Mouse (Mus musculus) kidney, adult 9 months (tissue): ENCODE results near the gene Brf1.

Experiments
- DNase-seq: peaks from one replicate; pipeline ENCODE4 v3.0.0; 2022

Gene Brf1

GRCm38 (mm10) chr12:113000294-113001132 lies at the start of gene Brf1:
TSS of gene Brf1 (minus strand) at chr12:113000704.
- peak; percentile 98 for DNase-seq

GRCm38 (mm10) chr12:113049836-113050235 lies 49.3 kb upstream of the Brf1 start:
- DNase-seq, result no peak

GRCm38 (mm10) chr12:113048103-113048502 lies 47.6 kb upstream of the Brf1 start:
- no peak for DNase-seq

GRCm38 (mm10) chr12:113046861-113047260 lies 46.4 kb upstream of the Brf1 start:
- DNase-seq, result no peak

GRCm38 (mm10) chr12:113044916-113045677 lies 44.6 kb upstream of the Brf1 start:
- DNase-seq, result peak; percentile 79

GRCm38 (mm10) chr12:113042543-113042942 lies 42.0 kb upstream of the Brf1 start:
- no peak for DNase-seq

- DNase-seq, result peak; percentile 42
These were observed 41.3 kb upstream of the Brf1 start for GRCm38 (mm10) chr12:113041481-113042439.

- DNase-seq, result no peak
These were observed 37.9 kb upstream of the Brf1 start for GRCm38 (mm10) chr12:113038414-113038813.

- no peak for DNase-seq
These were observed 36.5 kb upstream of the Brf1 start for GRCm38 (mm10) chr12:113036996-113037395.

GRCm38 (mm10) chr12:113035093-113035492 lies 34.6 kb upstream of the Brf1 start:
- no peak for DNase-seq

- DNase-seq, result peak; percentile 68
These were observed 32.1 kb upstream of the Brf1 start for GRCm38 (mm10) chr12:113032296-113033250.

GRCm38 (mm10) chr12:113031441-113031840 lies 30.9 kb upstream of the Brf1 start:
- DNase-seq, result no peak

- DNase-seq, result no peak
These were observed 30.5 kb upstream of the Brf1 start for GRCm38 (mm10) chr12:113030993-113031392.

GRCm38 (mm10) chr12:113030046-113030445 lies 29.5 kb upstream of the Brf1 start:
- DNase-seq, result no peak

- no peak for DNase-seq
These were observed 28.4 kb upstream of the Brf1 start for GRCm38 (mm10) chr12:113028898-113029297.

- no peak for DNase-seq
These were observed 27.6 kb upstream of the Brf1 start for GRCm38 (mm10) chr12:113028067-113028466.

GRCm38 (mm10) chr12:113027495-113027894 lies 27.0 kb upstream of the Brf1 start:
- DNase-seq, result no peak

GRCm38 (mm10) chr12:113026557-113026956 lies 26.1 kb upstream of the Brf1 start:
- DNase-seq, result no peak

GRCm38 (mm10) chr12:113023082-113023481 lies 22.6 kb upstream of the Brf1 start:
- no peak for DNase-seq

- DNase-seq, result no peak
These were observed 21.0 kb upstream of the Brf1 start for GRCm38 (mm10) chr12:113021488-113021887.

- no peak for DNase-seq
These were observed 18.3 kb upstream of the Brf1 start for GRCm38 (mm10) chr12:113018763-113019162.
